Mouse (Mus musculus): ENCODE results near the gene Exoc4. TPM values are rescaled to one million over a fixed set of nuclear protein-coding genes. Genes with fewer than 3 reads are reported as not detected.

Gene Exoc4
- polyA plus RNA-seq, 1 experiment from 2014 or later, result 39.2 TPM

DNA sequence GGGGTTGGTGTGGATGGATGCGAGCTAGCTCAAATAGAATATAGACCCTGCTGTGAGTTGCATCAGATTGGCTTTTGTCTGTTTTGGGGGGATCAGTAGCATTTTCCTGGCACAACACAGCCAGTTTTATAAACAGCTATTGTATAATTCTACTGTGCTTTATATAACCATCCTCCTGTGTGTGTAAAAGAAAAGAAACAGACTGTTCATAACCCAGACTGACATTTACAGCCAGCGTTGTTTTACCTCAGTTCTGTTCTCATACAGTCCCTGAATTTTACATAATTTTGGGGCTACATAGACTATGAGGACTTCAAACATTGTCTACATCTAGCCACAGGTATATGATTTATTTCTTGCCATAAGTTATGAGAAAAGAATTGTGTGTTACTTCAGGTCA is 204.9 kb downstream of the Exoc4 start:
- DNase-seq (ENCODE audit: extremely low spot score, low spot score), result no peak
- 93% methylated on average over 2 of the region's 2 CpGs for WGBS
- no peak overlapping the region for H3K4me3 ChIP-seq
- no peaks in the 10 kb centered on the region for H3K27me3 ChIP-seq (ENCODE audit: poor library complexity, severe bottlenecking)
- H3K36me3 ChIP-seq (replicated peaks), result no peaks in the 10 kb centered on the region
- no peak overlapping the region for H3K27ac ChIP-seq
- no peaks in the 10 kb centered on the region for H3K4me1 ChIP-seq
- H3K9me3 ChIP-seq, result no peaks in the 10 kb centered on the region

DNA sequence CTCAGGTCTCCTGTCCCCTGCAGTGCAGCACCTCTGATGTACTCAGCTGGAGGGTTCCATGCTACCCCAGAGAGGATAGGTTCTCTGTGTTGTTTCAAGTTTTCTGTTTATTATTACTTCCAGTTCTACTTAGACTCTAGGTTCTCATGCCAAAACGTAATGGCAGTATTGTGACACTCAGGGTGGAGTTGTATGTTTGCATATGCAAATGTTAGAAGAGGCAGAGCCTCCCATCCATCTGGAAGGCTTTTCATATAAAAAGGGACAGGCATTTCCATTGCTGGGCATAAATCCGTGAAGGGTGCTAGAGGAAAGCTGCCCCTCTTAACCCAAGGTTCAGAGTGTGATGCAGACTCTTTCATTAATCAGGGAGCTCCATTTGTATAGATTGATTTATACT is 205.5 kb downstream of the Exoc4 start:
- WGBS, result 69% methylated on average over 2 of the region's 2 CpGs
- H3K36me3 ChIP-seq (replicated peaks), result no peaks in the 10 kb centered on the region
- no peak overlapping the region for H3K27ac ChIP-seq
- no peaks in the 10 kb centered on the region for H3K4me1 ChIP-seq
- no peaks in the 10 kb centered on the region for H3K9me3 ChIP-seq
- no peaks in the 10 kb centered on the region for H3K27me3 ChIP-seq (ENCODE audit: poor library complexity, severe bottlenecking)
- no peak for DNase-seq (ENCODE audit: extremely low spot score, low spot score)
- H3K4me3 ChIP-seq, result no peak overlapping the region

DNA sequence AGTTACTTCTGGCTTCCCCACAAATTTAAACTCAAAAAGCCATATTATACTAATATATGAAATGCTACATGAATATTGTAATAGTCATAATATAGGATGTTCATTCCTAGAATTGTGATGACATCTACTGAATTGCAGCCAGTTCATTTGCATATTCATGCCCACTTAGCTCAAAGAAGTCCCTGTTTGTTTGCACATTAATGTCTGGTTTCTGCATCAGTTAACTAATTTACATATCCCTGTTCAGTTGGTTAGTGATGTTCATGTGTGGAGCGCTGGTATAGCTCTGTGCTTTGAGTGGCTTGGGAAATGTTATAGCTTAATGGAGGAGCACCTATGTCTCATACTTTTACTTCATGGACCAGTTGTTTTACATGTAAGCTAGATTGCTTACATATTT is 206.4 kb downstream of the Exoc4 start:
- Histone ChIP-seq H3K4me3 (no peak overlapping the region), H3K9me3 (no peaks in the 10 kb centered on the region), H3K27me3 (ENCODE audit: poor library complexity, severe bottlenecking) (no peaks in the 10 kb centered on the region), H3K36me3 (replicated peaks) (no peaks in the 10 kb centered on the region), H3K4me1 (no peaks in the 10 kb centered on the region), H3K27ac (no peak overlapping the region)
- 87% methylated on average over 1 of the region's 1 CpGs for WGBS
- no peak for DNase-seq (ENCODE audit: extremely low spot score, low spot score)

DNA sequence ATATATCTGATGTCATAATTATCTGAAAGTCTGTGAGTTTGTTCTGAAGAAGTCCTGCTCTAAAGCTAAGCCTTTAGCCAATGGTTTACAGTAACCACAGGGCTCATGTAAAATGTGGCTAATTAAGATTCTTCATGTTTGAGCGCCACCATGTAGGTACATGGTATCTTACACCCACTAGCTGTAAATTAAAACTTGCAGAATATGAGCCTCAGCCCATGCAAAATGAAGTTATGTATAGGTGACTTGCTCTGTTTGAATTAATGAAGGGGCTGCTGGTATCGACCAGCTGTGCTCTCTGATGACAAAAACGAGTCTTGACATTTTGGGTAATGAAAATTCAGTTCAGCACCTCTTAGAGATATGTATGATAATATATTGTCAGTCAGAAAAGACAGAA is 216.0 kb downstream of the Exoc4 start:
- Histone ChIP-seq H3K4me3 (no peak overlapping the region), H3K9me3 (no peaks in the 10 kb centered on the region), H3K27ac (no peak overlapping the region), H3K27me3 (ENCODE audit: poor library complexity, severe bottlenecking) (no peaks in the 10 kb centered on the region), H3K36me3 (replicated peaks) (no peaks in the 10 kb centered on the region), H3K4me1 (peaks cover 33% of the 10 kb centered on the region)
- 82% methylated on average over 3 of the region's 3 CpGs for WGBS
- DNase-seq (ENCODE audit: extremely low spot score, low spot score), result no peak

DNA sequence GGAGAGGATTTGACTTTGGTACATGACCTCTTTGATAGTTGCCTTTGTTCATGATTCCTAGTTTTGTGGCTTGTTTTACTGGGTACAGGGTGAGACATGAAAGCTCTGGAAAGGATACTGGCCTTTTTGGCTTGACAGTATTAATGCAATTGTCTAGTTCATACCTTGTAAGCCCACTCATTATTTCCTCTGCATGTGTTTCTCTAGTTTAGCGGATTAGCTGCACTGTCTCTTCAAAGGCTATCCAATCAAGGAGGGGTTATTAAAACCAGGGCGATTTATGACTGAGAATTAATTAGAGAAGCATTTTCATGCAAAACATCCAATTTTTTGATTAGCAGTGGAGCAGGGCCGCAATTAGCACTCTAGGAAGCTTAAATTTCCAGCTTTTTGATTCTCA is 216.5 kb downstream of the Exoc4 start:
- no peak overlapping the region for H3K27ac ChIP-seq
- no peaks in the 10 kb centered on the region for H3K9me3 ChIP-seq

DNA sequence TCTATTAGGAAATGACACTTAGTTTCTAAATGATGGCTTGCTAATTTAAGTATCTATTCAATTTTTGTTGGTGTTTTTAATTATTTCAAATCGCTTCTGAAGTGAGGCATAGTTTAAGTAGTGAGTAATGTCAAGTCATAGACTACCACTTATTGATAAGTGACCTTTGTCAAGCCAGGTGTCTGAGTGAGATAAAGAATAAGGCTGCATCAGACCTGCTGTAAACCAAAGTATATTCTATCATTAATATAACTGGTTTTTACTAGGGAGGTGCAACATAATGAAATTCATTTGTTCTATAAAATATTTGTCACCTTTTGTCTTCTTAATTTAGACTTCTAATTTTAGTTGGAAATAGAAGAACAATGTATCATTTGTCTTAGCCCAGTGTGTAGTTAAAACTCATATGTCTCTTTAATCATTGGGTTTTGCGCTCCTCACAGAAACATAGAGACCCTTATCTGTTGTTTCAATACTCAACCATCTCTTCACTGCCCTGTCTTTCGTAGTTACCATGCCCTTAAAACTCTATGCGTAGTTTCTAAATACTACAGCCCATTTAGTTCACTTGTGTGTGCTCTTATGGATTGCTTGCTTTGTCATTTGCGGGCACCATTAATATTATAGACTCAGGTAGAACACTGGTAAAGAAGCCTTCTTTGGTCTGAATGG is 217.4 kb downstream of the Exoc4 start:
- Histone ChIP-seq H3K9me3 (no peaks in the 10 kb centered on the region; the same call in 1 of the 2 replicates), H3K27me3 (ENCODE audit: poor library complexity, severe bottlenecking) (no peaks in the 10 kb centered on the region), H3K36me3 (replicated peaks) (no peaks in the 10 kb centered on the region), H3K4me3 (no peak overlapping the region), H3K27ac (no peak overlapping the region), H3K4me1 (peaks cover 33% of the 10 kb centered on the region)
- WGBS, result 88% methylated on average over 5 of the region's 5 CpGs
- no peak for DNase-seq (ENCODE audit: extremely low spot score, low spot score)

More for the DNA sequence above, 216.5 kb downstream of the Exoc4 start:
- Histone ChIP-seq H3K4me3 (no peak overlapping the region), H3K4me1 (peaks cover 33% of the 10 kb centered on the region), H3K27me3 (ENCODE audit: poor library complexity, severe bottlenecking) (no peaks in the 10 kb centered on the region), H3K36me3 (replicated peaks) (no peaks in the 10 kb centered on the region)
- DNase-seq (ENCODE audit: extremely low spot score, low spot score), result no peak
- 56% methylated on average over 3 of the region's 3 CpGs for WGBS

DNA sequence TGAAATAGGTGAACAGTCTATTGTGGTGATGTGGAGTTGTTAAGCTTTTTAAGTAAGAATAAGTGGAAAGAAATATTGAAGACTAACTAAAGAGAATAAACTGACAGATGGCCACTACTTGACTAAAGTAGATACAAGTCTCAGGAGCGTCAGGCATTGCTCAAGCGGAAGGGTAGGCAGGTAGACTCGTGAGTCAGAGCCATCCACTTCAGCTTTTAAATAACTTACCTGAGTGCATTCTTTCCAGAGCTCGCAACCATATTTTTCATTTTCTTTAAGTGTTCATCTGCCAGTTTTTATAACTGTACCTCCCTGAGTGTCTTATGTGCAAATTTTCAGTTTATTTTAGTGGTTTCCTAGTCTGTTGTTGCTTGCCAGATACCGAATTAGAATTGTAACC is 219.6 kb downstream of the Exoc4 start:
- H3K9me3 ChIP-seq, result no peaks in the 10 kb centered on the region; the same call in 1 of the 2 replicates
- no peaks in the 10 kb centered on the region for H3K27me3 ChIP-seq (ENCODE audit: poor library complexity, severe bottlenecking)
- no peak overlapping the region for H3K27ac ChIP-seq
- H3K4me3 ChIP-seq, result no peak overlapping the region
- DNase-seq (ENCODE audit: extremely low spot score, low spot score), result no peak
- 95% methylated on average over 5 of the region's 5 CpGs for WGBS
- peaks cover 29% of the 10 kb centered on the region for H3K4me1 ChIP-seq
- no peaks in the 10 kb centered on the region for H3K36me3 ChIP-seq (replicated peaks)

DNA sequence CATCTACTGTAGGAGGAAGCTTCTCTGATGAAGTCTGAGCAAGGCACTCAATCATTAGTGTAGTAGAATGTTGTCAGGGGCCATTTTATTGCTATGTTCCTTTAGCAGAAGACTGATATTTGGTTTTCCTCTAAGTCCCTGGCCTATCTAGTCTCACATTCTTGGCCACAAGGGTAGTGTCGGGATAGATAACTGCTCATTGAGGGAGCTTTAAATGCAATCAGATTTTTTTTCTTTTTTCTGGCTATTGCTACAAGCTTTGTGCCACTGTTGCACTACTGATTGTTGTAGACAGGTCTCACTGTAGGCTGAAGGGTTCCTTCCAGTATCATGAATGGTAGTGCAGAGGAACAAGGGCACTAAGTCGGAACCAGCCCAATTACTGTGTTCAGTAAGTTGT is 227.2 kb downstream of the Exoc4 start:
- no peaks in the 10 kb centered on the region for H3K36me3 ChIP-seq (replicated peaks)
- WGBS, result 93% methylated on average over 2 of the region's 2 CpGs
- H3K27me3 ChIP-seq (ENCODE audit: poor library complexity, severe bottlenecking), result no peaks in the 10 kb centered on the region
- no peak for DNase-seq (ENCODE audit: extremely low spot score, low spot score)
- H3K9me3 ChIP-seq, result no peaks in the 10 kb centered on the region; the same call in 1 of the 2 replicates
- no peak overlapping the region for H3K27ac ChIP-seq
- no peaks in the 10 kb centered on the region for H3K4me1 ChIP-seq
- H3K4me3 ChIP-seq, result no peak overlapping the region

DNA sequence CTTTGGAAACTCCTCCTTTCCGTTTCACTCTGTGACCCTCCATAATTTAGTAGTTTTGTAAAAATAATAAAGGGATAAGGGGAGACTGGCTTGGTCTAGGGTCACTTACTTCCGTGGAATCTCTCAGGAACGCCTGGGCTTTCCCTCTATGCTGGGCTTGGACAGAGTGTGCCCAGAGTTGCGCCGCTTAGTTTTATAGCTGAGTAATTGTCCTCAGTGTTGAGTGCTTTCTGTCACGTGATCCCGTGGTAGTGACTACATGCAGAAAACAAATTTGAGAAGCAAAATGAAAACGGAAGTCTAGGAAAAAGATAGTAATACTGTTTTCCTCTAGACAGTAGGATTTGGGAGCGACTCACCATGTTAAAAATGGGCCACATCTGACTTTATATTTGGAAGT is 235.7 kb downstream of the Exoc4 start:
- H3K4me1 ChIP-seq, result no peaks in the 10 kb centered on the region
- H3K27ac ChIP-seq, result no peak overlapping the region
- H3K4me3 ChIP-seq, result no peak overlapping the region
- H3K27me3 ChIP-seq (ENCODE audit: poor library complexity, severe bottlenecking), result no peaks in the 10 kb centered on the region
- no peaks in the 10 kb centered on the region for H3K9me3 ChIP-seq
- 94% methylated on average over 9 of the region's 9 CpGs for WGBS
- DNase-seq (ENCODE audit: extremely low spot score, low spot score), result no peak
- H3K36me3 ChIP-seq (replicated peaks), result no peaks in the 10 kb centered on the region

DNA sequence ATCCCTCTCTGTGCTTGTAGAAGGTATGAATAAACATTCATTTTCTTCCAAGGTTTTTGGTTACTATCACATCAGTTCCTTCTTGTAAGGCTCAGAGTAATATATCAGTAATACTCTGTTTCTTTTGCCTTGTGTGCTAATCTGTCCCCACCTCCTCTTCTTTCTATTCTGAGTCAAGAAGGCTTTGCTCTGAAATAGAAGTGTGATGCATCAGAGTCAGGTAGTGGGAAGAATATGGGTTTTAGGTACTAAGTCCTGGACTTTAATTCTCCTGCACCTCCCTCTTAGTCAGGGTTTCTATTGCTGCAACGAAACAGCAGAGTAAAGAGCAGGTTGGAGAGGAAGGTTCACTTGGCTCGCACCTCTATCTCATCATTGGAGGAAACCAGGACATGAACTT is 240.9 kb downstream of the Exoc4 start:
- no peaks in the 10 kb centered on the region for H3K27me3 ChIP-seq (ENCODE audit: poor library complexity, severe bottlenecking)
- WGBS, result 98% methylated on average over 2 of the region's 2 CpGs
- no peak overlapping the region for H3K27ac ChIP-seq
- no peak for DNase-seq (ENCODE audit: extremely low spot score, low spot score)
- no peaks in the 10 kb centered on the region for H3K36me3 ChIP-seq (replicated peaks)
- no peaks in the 10 kb centered on the region for H3K9me3 ChIP-seq
- H3K4me3 ChIP-seq, result no peak overlapping the region
- H3K4me1 ChIP-seq, result no peaks in the 10 kb centered on the region

DNA sequence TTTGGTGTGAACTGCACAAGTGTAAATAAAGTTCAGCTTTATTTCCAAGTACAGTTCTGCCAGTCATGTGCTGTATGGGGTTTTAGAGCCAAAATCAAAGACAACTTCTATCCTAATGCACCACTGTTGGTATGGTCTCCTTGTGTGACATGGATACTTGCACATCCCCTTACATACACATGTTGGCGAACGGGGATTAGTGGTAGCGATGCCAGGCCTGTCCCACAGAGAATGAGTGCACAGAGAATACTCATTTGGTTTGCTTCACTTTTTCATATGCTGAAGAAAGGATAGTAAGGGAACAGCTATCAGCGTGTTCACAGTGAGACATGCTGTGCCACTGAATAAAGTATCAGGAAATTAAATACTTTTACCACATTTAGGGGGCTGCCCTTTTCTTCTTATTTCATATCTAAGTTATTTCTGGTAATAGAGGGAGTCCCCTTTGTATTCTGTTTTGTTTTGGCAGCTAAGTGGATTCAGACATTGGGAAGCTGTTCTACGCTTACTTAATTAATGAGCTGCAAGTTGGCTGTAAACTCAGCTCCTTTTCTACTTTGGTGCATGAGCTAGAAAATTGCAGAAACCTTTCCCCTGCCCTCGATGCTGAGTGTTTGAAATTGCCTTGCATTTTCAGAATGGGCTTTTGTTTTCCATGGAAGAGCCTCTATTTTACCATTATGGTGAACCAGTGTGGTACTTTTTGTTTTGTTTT is 247.4 kb downstream of the Exoc4 start:
- no peak for DNase-seq (ENCODE audit: extremely low spot score, low spot score)
- no peaks in the 10 kb centered on the region for H3K27me3 ChIP-seq (ENCODE audit: poor library complexity, severe bottlenecking)
- no peaks in the 10 kb centered on the region for H3K9me3 ChIP-seq
- no peak overlapping the region for H3K4me3 ChIP-seq
- peak overlapping the region; percentile 44; the same call in 1 of the 2 replicates for H3K27ac ChIP-seq
- WGBS, result 57% methylated on average over 6 of the region's 6 CpGs
- peaks cover 33% of the 10 kb centered on the region for H3K4me1 ChIP-seq
- H3K36me3 ChIP-seq (replicated peaks), result peaks cover 4% of the 10 kb centered on the region

DNA sequence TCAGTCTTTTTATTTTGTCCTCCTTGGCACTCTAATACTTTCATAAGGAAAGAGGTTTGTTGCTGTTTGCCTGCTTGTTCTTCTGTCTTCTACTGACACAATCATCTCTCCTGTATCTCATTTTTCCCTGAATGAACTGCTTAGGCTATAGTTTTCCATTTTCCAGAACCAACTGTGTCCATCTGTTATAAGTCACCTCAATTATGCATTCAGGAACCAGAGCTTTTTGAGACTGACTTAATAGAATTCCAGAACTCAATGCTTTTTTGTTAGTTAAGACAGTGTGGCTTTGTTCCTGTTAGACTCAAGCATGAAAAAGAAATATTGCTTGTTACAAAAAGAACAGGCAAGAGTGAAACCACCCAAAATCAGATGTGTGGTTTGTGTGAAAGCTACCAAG is 248.5 kb downstream of the Exoc4 start:
- Histone ChIP-seq H3K4me1 (peaks cover 34% of the 10 kb centered on the region), H3K27ac (no peak overlapping the region), H3K4me3 (no peak overlapping the region), H3K9me3 (no peaks in the 10 kb centered on the region), H3K36me3 (replicated peaks) (peaks cover 4% of the 10 kb centered on the region), H3K27me3 (ENCODE audit: poor library complexity, severe bottlenecking) (no peaks in the 10 kb centered on the region)
- DNase-seq (ENCODE audit: extremely low spot score, low spot score), result no peak

DNA sequence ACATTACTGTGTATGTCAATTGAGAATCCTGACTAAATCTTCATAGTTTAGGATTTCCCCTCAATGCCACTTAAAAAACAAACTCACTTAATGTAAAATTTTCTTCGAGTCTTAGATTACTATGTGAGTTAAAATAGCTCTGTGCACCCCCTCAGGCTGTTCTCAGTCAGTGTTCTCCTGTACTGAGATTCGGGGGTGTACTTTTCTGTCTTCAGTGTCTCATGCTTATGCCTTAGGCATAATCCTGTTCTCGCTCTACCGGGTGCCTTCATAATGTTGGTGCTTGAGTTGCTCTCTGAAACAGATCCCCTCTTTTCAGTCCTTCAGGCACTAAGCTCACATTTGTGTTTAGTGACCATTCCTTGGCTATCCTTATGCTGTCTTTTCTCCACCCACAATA is 253.5 kb downstream of the Exoc4 start:
- Histone ChIP-seq H3K27ac (no peak overlapping the region), H3K4me3 (no peak overlapping the region), H3K36me3 (replicated peaks) (peaks cover 4% of the 10 kb centered on the region), H3K4me1 (peaks cover 16% of the 10 kb centered on the region), H3K27me3 (ENCODE audit: poor library complexity, severe bottlenecking) (no peaks in the 10 kb centered on the region), H3K9me3 (no peaks in the 10 kb centered on the region)
- DNase-seq (ENCODE audit: extremely low spot score, low spot score), result no peak
- 57% methylated on average over 4 of the region's 4 CpGs for WGBS

Measured in forebrain, embryonic 10.5 days (tissue).